Mouse (Mus musculus): ENCODE measurements at regions not wholly inside any gene's neighbourhood (a gene's known extent, or its start where the extent isn't known, plus 50 kb on each side); places are given as distances from the start of the nearest gene placed in this dataset.

- TF ChIP-seq POLR2A (IDR thresholded peaks at IDR 0.05; ENCODE audit: low read depth, low read length) (no peak), CTCF (IDR thresholded peaks at IDR 0.05; ENCODE audit: borderline replicate concordance, insufficient read depth, low read length) (no peak)
Observed at GRCm38 (mm10) chr11:64805567-64805966, 173.3 kb upstream of the Elac2 start.

Data from embryonic fibroblast, embryonic 13.5 days (primary cell).